Mouse (Mus musculus): ENCODE data around the gene Lsm2. TPM values are rescaled to one million over a fixed set of nuclear protein-coding genes. Genes with fewer than 3 reads are reported as not detected.
"Not testable (repeated sequence)": the region's sequence is repeated elsewhere in the genome, so short reads cannot be mapped to it uniquely, and the experiment has no call there.

Gene Lsm2
- polyA plus RNA-seq, 1 experiment from 2014 or later = 151 TPM

- H3K27me3 ChIP-seq (replicated peaks; ENCODE audit: control insufficient read depth, insufficient read depth, low read length) = no peaks in the 10 kb centered on the region
- DNase-seq (ENCODE audit: low spot score) (peak; percentile 55), ATAC-seq (ENCODE audit: low read depth) (no peak)
- 80% methylated on average over 2 of the region's 2 CpGs for WGBS
- no peak overlapping the region for H3K4me2 ChIP-seq (ENCODE audit: low read depth, low read length)
- no peak overlapping the region for H3K27ac ChIP-seq (replicated peaks; ENCODE audit: low read depth, low read length)
- H3K36me3 ChIP-seq (ENCODE audit: control insufficient read depth, insufficient read depth, low read length) = peaks cover 38% of the 10 kb centered on the region
- H3K9ac ChIP-seq (ENCODE audit: low read depth, low read length) = no peak overlapping the region
- H3K9me3 ChIP-seq (ENCODE audit: control insufficient read depth, low read length) = no peaks in the 10 kb centered on the region
- H3K4me1 ChIP-seq (ENCODE audit: control insufficient read depth, insufficient read depth, low read length) = peaks cover 6% of the 10 kb centered on the region
- H3K4me3 ChIP-seq (ENCODE audit: low read depth, low read length) = no peak overlapping the region
Measured at GRCm38 (mm10) chr17:34984218-34984617, 2.6 kb downstream of the Lsm2 start.

- Histone ChIP-seq H3K4me1 (ENCODE audit: control insufficient read depth, insufficient read depth, low read length) (peaks cover 2% of the 10 kb centered on the region; the same call in 1 of the 2 replicates), H3K9me3 (ENCODE audit: control insufficient read depth, low read length) (no peaks in the 10 kb centered on the region), H3K4me3 (ENCODE audit: low read depth, low read length) (no peak overlapping the region), H3K27ac (replicated peaks; ENCODE audit: low read depth, low read length) (no peak overlapping the region), H3K27me3 (replicated peaks; ENCODE audit: control insufficient read depth, insufficient read depth, low read length) (no peaks in the 10 kb centered on the region), H3K36me3 (ENCODE audit: control insufficient read depth, insufficient read depth, low read length) (peaks cover 34% of the 10 kb centered on the region), H3K4me2 (ENCODE audit: low read depth, low read length) (no peak overlapping the region), H3K9ac (ENCODE audit: low read depth, low read length) (no peak overlapping the region)
- DNase-seq (ENCODE audit: low spot score) (no peak), ATAC-seq (ENCODE audit: low read depth) (no peak)
Measured at GRCm38 (mm10) chr17:34994751-34995150, 13.1 kb downstream of the Lsm2 start.

- H3K27me3 ChIP-seq (replicated peaks; ENCODE audit: control insufficient read depth, insufficient read depth, low read length); H3K4me1 ChIP-seq (ENCODE audit: control insufficient read depth, insufficient read depth, low read length); H3K9ac ChIP-seq (ENCODE audit: low read depth, low read length); H3K4me3 ChIP-seq (ENCODE audit: low read depth, low read length); H3K4me2 ChIP-seq (ENCODE audit: low read depth, low read length); H3K27ac ChIP-seq (replicated peaks; ENCODE audit: low read depth, low read length); H3K9me3 ChIP-seq (ENCODE audit: control insufficient read depth, low read length); ATAC-seq (ENCODE audit: low read depth); DNase-seq (ENCODE audit: low spot score): not testable (repeated sequence)
- 89% methylated on average over 4 of the region's 4 CpGs for WGBS
- peaks cover 34% of the 10 kb centered on the region for H3K36me3 ChIP-seq (ENCODE audit: control insufficient read depth, insufficient read depth, low read length)
Measured at GRCm38 (mm10) chr17:34995192-34995591, 13.5 kb downstream of the Lsm2 start.

- H3K4me2 ChIP-seq (ENCODE audit: low read depth, low read length); H3K4me3 ChIP-seq (ENCODE audit: low read depth, low read length); H3K27ac ChIP-seq (replicated peaks; ENCODE audit: low read depth, low read length); H3K27me3 ChIP-seq (replicated peaks; ENCODE audit: control insufficient read depth, insufficient read depth, low read length); DNase-seq (ENCODE audit: low spot score); H3K9ac ChIP-seq (ENCODE audit: low read depth, low read length); H3K9me3 ChIP-seq (ENCODE audit: control insufficient read depth, low read length); ATAC-seq (ENCODE audit: low read depth); H3K4me1 ChIP-seq (ENCODE audit: control insufficient read depth, insufficient read depth, low read length): not testable (repeated sequence)
- 96% methylated on average over 4 of the region's 4 CpGs for WGBS
- H3K36me3 ChIP-seq (ENCODE audit: control insufficient read depth, insufficient read depth, low read length) = peaks cover 28% of the 10 kb centered on the region
Measured at GRCm38 (mm10) chr17:34995927-34996326, 14.3 kb downstream of the Lsm2 start.

GRCm38 (mm10) chr17:34996411-34997141 is 14.9 kb downstream of the Lsm2 start:
- Histone ChIP-seq H3K4me1 (ENCODE audit: control insufficient read depth, insufficient read depth, low read length) (peaks cover 6% of the 10 kb centered on the region; the same call in 1 of the 2 replicates), H3K27ac (replicated peaks; ENCODE audit: low read depth, low read length) (no peak overlapping the region), H3K4me2 (ENCODE audit: low read depth, low read length) (no peak overlapping the region), H3K27me3 (replicated peaks; ENCODE audit: control insufficient read depth, insufficient read depth, low read length) (no peaks in the 10 kb centered on the region), H3K9me3 (ENCODE audit: control insufficient read depth, low read length) (no peaks in the 10 kb centered on the region), H3K4me3 (ENCODE audit: low read depth, low read length) (no peak overlapping the region), H3K36me3 (ENCODE audit: control insufficient read depth, insufficient read depth, low read length) (peaks cover 26% of the 10 kb centered on the region), H3K9ac (ENCODE audit: low read depth, low read length) (no peak overlapping the region; the same call in 1 of the 2 replicates)
- no peak for ATAC-seq (ENCODE audit: low read depth)
- DNase-seq (ENCODE audit: low spot score) = no peak
- WGBS = 93% methylated on average over 12 of the region's 14 CpGs

GRCm38 (mm10) chr17:34997142-34997483 is 15.5 kb downstream of the Lsm2 start:
- Histone ChIP-seq H3K36me3 (ENCODE audit: control insufficient read depth, insufficient read depth, low read length) (peaks cover 26% of the 10 kb centered on the region), H3K9ac (ENCODE audit: low read depth, low read length) (no peak overlapping the region), H3K4me1 (ENCODE audit: control insufficient read depth, insufficient read depth, low read length) (peaks cover 6% of the 10 kb centered on the region; the same call in 1 of the 2 replicates), H3K27me3 (replicated peaks; ENCODE audit: control insufficient read depth, insufficient read depth, low read length) (no peaks in the 10 kb centered on the region), H3K27ac (replicated peaks; ENCODE audit: low read depth, low read length) (no peak overlapping the region), H3K9me3 (ENCODE audit: control insufficient read depth, low read length) (no peaks in the 10 kb centered on the region), H3K4me2 (ENCODE audit: low read depth, low read length) (no peak overlapping the region), H3K4me3 (ENCODE audit: low read depth, low read length) (no peak overlapping the region)
- DNase-seq (ENCODE audit: low spot score) (no peak), ATAC-seq (ENCODE audit: low read depth) (no peak)
- WGBS = 87% methylated on average over 5 of the region's 5 CpGs

GRCm38 (mm10) chr17:34998526-34999430 is 17.1 kb downstream of the Lsm2 start:
- peaks cover 24% of the 10 kb centered on the region for H3K36me3 ChIP-seq (ENCODE audit: control insufficient read depth, insufficient read depth, low read length)
- peak overlapping the region; percentile 4; the same call in 1 of the 2 replicates for H3K4me3 ChIP-seq (ENCODE audit: low read depth, low read length)
- H3K27me3 ChIP-seq (replicated peaks; ENCODE audit: control insufficient read depth, insufficient read depth, low read length) = no peaks in the 10 kb centered on the region
- ATAC-seq (ENCODE audit: low read depth) = no peak
- no peak overlapping the region for H3K27ac ChIP-seq (replicated peaks; ENCODE audit: low read depth, low read length)
- H3K9ac ChIP-seq (ENCODE audit: low read depth, low read length) = no peak overlapping the region
- no peak for DNase-seq (ENCODE audit: low spot score)
- peak overlapping the region; percentile 99 for H3K4me2 ChIP-seq (ENCODE audit: low read depth, low read length)
- WGBS = 92% methylated on average over 15 of the region's 15 CpGs
- peaks cover 12% of the 10 kb centered on the region for H3K4me1 ChIP-seq (ENCODE audit: control insufficient read depth, insufficient read depth, low read length)
- H3K9me3 ChIP-seq (ENCODE audit: control insufficient read depth, low read length) = no peaks in the 10 kb centered on the region

GRCm38 (mm10) chr17:34999871-35000716 is 18.4 kb downstream of the Lsm2 start:
- peaks cover 12% of the 10 kb centered on the region for H3K4me1 ChIP-seq (ENCODE audit: control insufficient read depth, insufficient read depth, low read length)
- H3K27me3 ChIP-seq (replicated peaks; ENCODE audit: control insufficient read depth, insufficient read depth, low read length); DNase-seq (ENCODE audit: low spot score); ATAC-seq (ENCODE audit: low read depth); H3K9me3 ChIP-seq (ENCODE audit: control insufficient read depth, low read length): not testable (repeated sequence)
- peak overlapping the region; percentile 98 for H3K27ac ChIP-seq (replicated peaks; ENCODE audit: low read depth, low read length)
- WGBS = 22% methylated on average over 28 of the region's 32 CpGs
- peaks cover 35% of the 10 kb centered on the region for H3K36me3 ChIP-seq (ENCODE audit: control insufficient read depth, insufficient read depth, low read length)
- H3K4me3 ChIP-seq (ENCODE audit: low read depth, low read length) = peak overlapping the region; percentile 88
- peak overlapping the region; percentile 99 for H3K4me2 ChIP-seq (ENCODE audit: low read depth, low read length)
- H3K9ac ChIP-seq (ENCODE audit: low read depth, low read length) = peak overlapping the region; percentile 95
